Mouse (Mus musculus) hindbrain, embryonic 14.5 days (tissue): ENCODE results near the gene Golga2. TPM values are rescaled to one million over a fixed set of nuclear protein-coding genes. Genes with fewer than 3 reads are reported as not detected.

Source experiments
- ATAC-seq: fragments of 200-750 bp; cut with Nextera tagmentation; 2 replicates; pipeline ENCODE4 v1.8.0; 2017; ENCODE audit warnings: moderate number of reproducible peaks, mild to moderate bottlenecking, moderate TSS enrichment, moderate library complexity; ENCODE audit not compliant: low FRiP score
- DNase-seq: peaks from one replicate; pipeline ENCODE4 v3.0.0-alpha.2; 2015; ENCODE audit warnings: low spot score
- H3K27ac ChIP-seq: fragments of 300-500 bp; sonication (generic); 2 replicates; pipeline ENCODE4 v1.5.1; 2014; ENCODE audit warnings: mild to moderate bottlenecking, moderate library complexity
- H3K27me3 ChIP-seq: fragments of 300-500 bp; sonication (generic); 2 replicates; pipeline ENCODE4 v1.6.1; 2014; ENCODE audit warnings: mild to moderate bottlenecking, low read length, mixed read lengths; ENCODE audit not compliant: control insufficient read depth, insufficient read depth
- H3K36me3 ChIP-seq: fragments of 300-500 bp; sonication (generic); replicated peaks from 2 replicates; pipeline ENCODE4 v1.6.1; 2014; ENCODE audit not compliant: control insufficient read depth, insufficient read depth
- H3K4me1 ChIP-seq: fragments of 300-500 bp; sonication (generic); replicated peaks from 2 replicates; pipeline ENCODE4 v1.6.1; 2014; ENCODE audit warnings: antibody characterized with exemption, low read length, mixed read lengths; ENCODE audit not compliant: control insufficient read depth, insufficient read depth
- H3K4me2 ChIP-seq: fragments of 300-500 bp; sonication (generic); replicated peaks from 2 replicates; pipeline ENCODE4 v1.6.1; 2014; ENCODE audit warnings: mild to moderate bottlenecking, moderate library complexity
- H3K4me3 ChIP-seq: fragments of 300-500 bp; sonication (generic); replicated peaks from 2 replicates; pipeline ENCODE4 v1.5.1; 2014; ENCODE audit warnings: mild to moderate bottlenecking, low read length
- H3K9ac ChIP-seq: fragments of 300-500 bp; sonication (generic); 2 replicates; pipeline ENCODE4 v1.6.1; 2014
- H3K9me3 ChIP-seq: fragments of 300-500 bp; sonication (generic); 2 replicates; pipeline ENCODE4 v1.6.1; 2016; ENCODE audit warnings: low read length; ENCODE audit not compliant: control insufficient read depth
- WGBS: fragments of 180-500 bp; shearing (Covaris S2); extraction: QIAGEN DNeasy Blood & Tissue Kit; methylation state at CpG from one replicate; pipeline ENCODE4 v1.1.7; 2014; 5-methylcytosine and 5-hydroxymethylcytosine counted together
- polyA plus RNA-seq: library from polyadenylated mRNA; unstranded; fragments of >200 nt; fragmentation: Nextera tagmentation; extraction: Ambion mirVana; gene quantifications from 2 replicates; pipeline ENCODE4 v1.2.1, GENCODE M21; 2014

Gene Golga2
- polyA plus RNA-seq, 1 experiment from 2014 or later = 26.4 TPM

- DNase-seq (no peak), ATAC-seq (no peak)
- Histone ChIP-seq H3K4me2 (no peak overlapping the region), H3K9ac (no peak overlapping the region), H3K4me1 (peaks cover 13% of the 10 kb centered on the region), H3K27ac (no peak overlapping the region), H3K27me3 (no peaks in the 10 kb centered on the region), H3K9me3 (no peaks in the 10 kb centered on the region), H3K36me3 (peaks cover 37% of the 10 kb centered on the region), H3K4me3 (no peak overlapping the region)
- WGBS = 67% methylated on average over 10 of the region's 10 CpGs
These were observed 56.9 kb downstream of the Golga2 start for GRCm38 (mm10) chr2:32344056-32344455.

- no peak overlapping the region for H3K27ac ChIP-seq
- peaks cover 34% of the 10 kb centered on the region for H3K36me3 ChIP-seq
- DNase-seq (no peak), ATAC-seq (no peak)
- no peak overlapping the region for H3K4me3 ChIP-seq
- H3K9ac ChIP-seq = no peak overlapping the region
- no peak overlapping the region for H3K4me2 ChIP-seq
- WGBS = 68% methylated on average over 14 of the region's 14 CpGs
- no peaks in the 10 kb centered on the region for H3K27me3 ChIP-seq
- H3K4me1 ChIP-seq = peaks cover 13% of the 10 kb centered on the region
- H3K9me3 ChIP-seq = no peaks in the 10 kb centered on the region
These were observed 57.6 kb downstream of the Golga2 start for GRCm38 (mm10) chr2:32344598-32345321.

GRCm38 (mm10) chr2:32347019-32347418 lies 59.8 kb downstream of the Golga2 start:
- H3K27me3 ChIP-seq = no peaks in the 10 kb centered on the region
- H3K4me1 ChIP-seq = peaks cover 30% of the 10 kb centered on the region
- 80% methylated on average over 6 of the region's 6 CpGs for WGBS
- peaks cover 31% of the 10 kb centered on the region for H3K36me3 ChIP-seq
- DNase-seq (no peak), ATAC-seq (no peak)
- H3K9me3 ChIP-seq = no peaks in the 10 kb centered on the region
- H3K4me2 ChIP-seq = no peak overlapping the region
- no peak overlapping the region for H3K9ac ChIP-seq
- no peak overlapping the region for H3K4me3 ChIP-seq
- H3K27ac ChIP-seq = no peak overlapping the region

GRCm38 (mm10) chr2:32348311-32348710 lies 61.1 kb downstream of the Golga2 start:
- 83% methylated on average over 11 of the region's 11 CpGs for WGBS

GRCm38 (mm10) chr2:32349625-32350255 lies 62.6 kb downstream of the Golga2 start:
- no peak overlapping the region for H3K9ac ChIP-seq
- 69% methylated on average over 8 of the region's 8 CpGs for WGBS
- peaks cover 24% of the 10 kb centered on the region for H3K4me1 ChIP-seq

More at GRCm38 (mm10) chr2:32348311-32348710, 61.1 kb downstream of the Golga2 start:
- Histone ChIP-seq H3K9ac (no peak overlapping the region), H3K36me3 (peaks cover 31% of the 10 kb centered on the region), H3K4me3 (no peak overlapping the region), H3K4me2 (no peak overlapping the region), H3K4me1 (peaks cover 27% of the 10 kb centered on the region), H3K27ac (no peak overlapping the region), H3K27me3 (no peaks in the 10 kb centered on the region), H3K9me3 (no peaks in the 10 kb centered on the region)
- ATAC-seq (no peak), DNase-seq (no peak)

GRCm38 (mm10) chr2:32350471-32351051 lies 63.4 kb downstream of the Golga2 start:
- ATAC-seq = no peak
- DNase-seq = no peak
- peaks cover 27% of the 10 kb centered on the region for H3K36me3 ChIP-seq
- WGBS = 50% methylated on average over 13 of the region's 13 CpGs
- H3K9ac ChIP-seq = peak overlapping the region; percentile 96; the same call in 1 of the 2 replicates
- H3K4me3 ChIP-seq = no peak overlapping the region
- H3K27me3 ChIP-seq = no peaks in the 10 kb centered on the region
- no peak overlapping the region for H3K27ac ChIP-seq
- no peaks in the 10 kb centered on the region for H3K9me3 ChIP-seq
- H3K4me1 ChIP-seq = peaks cover 24% of the 10 kb centered on the region
- peak overlapping the region; percentile 76 for H3K4me2 ChIP-seq

More at GRCm38 (mm10) chr2:32349625-32350255, 62.6 kb downstream of the Golga2 start:
- Histone ChIP-seq H3K27ac (no peak overlapping the region), H3K9me3 (no peaks in the 10 kb centered on the region), H3K27me3 (no peaks in the 10 kb centered on the region), H3K36me3 (peaks cover 27% of the 10 kb centered on the region), H3K4me2 (peak overlapping the region; percentile 76; the same call in 1 of the 2 replicates), H3K4me3 (no peak overlapping the region)
- DNase-seq (no peak), ATAC-seq (no peak)

- DNase-seq = no peak
- ATAC-seq = no peak
- Histone ChIP-seq H3K9me3 (no peaks in the 10 kb centered on the region), H3K27ac (peak overlapping the region; percentile 97), H3K4me1 (peaks cover 24% of the 10 kb centered on the region), H3K4me3 (peak overlapping the region; percentile 89), H3K4me2 (peak overlapping the region; percentile 76), H3K36me3 (peaks cover 25% of the 10 kb centered on the region), H3K9ac (peak overlapping the region; percentile 96), H3K27me3 (no peaks in the 10 kb centered on the region)
- WGBS = 39% methylated on average over 9 of the region's 9 CpGs
These were observed 64.3 kb downstream of the Golga2 start for GRCm38 (mm10) chr2:32351471-32351961.

- Histone ChIP-seq H3K9me3 (no peaks in the 10 kb centered on the region), H3K9ac (peak within 1 kb of the TSS; percentile 96), H3K27me3 (no peaks in the 10 kb centered on the region), H3K27ac (peak within 1 kb of the TSS; percentile 97), H3K4me1 (peaks cover 24% of the 10 kb centered on the region), H3K4me2 (peak within 1 kb of the TSS; percentile 76), H3K36me3 (peaks cover 19% of the 10 kb centered on the region), H3K4me3 (peak within 1 kb of the TSS; percentile 89)
- peak; percentile 70 for ATAC-seq
- under 1% methylated on average over 47 of the region's 52 CpGs for WGBS
- peak; percentile 65 for DNase-seq
These were observed 65.2 kb downstream of the Golga2 start, which contains the start of gene Ciz1 for GRCm38 (mm10) chr2:32352151-32353006. TSS of gene Ciz1 (plus strand) at chr2:32352327.
